Mouse (Mus musculus) midbrain, embryonic 14.5 days (tissue): ENCODE data around the gene Bcl2. TPM values are rescaled to one million over a fixed set of nuclear protein-coding genes. Genes with fewer than 3 reads are reported as not detected.

ENCODE experiments used
- ATAC-seq: fragments of 200-750 bp; cut with Nextera tagmentation; 2 replicates; pipeline ENCODE4 v1.8.0; 2017; ENCODE audit warnings: moderate number of reproducible peaks, moderate library complexity; ENCODE audit not compliant: low FRiP score, low TSS enrichment
- DNase-seq: peaks from one replicate; pipeline ENCODE4 v3.0.0-alpha.2; 2015
- H3K27ac ChIP-seq: fragments of 300-500 bp; sonication (generic); replicated peaks from 2 replicates; pipeline ENCODE4 v1.5.1; 2014; ENCODE audit warnings: mild to moderate bottlenecking, low read depth, low read length, moderate library complexity
- H3K27me3 ChIP-seq: fragments of 300-500 bp; sonication (generic); 2 replicates; pipeline ENCODE4 v1.6.1; 2014; ENCODE audit warnings: low read length, control low read depth, mixed read lengths; ENCODE audit not compliant: control insufficient read depth, insufficient read depth
- H3K36me3 ChIP-seq: fragments of 300-500 bp; sonication (generic); 2 replicates; pipeline ENCODE4 v1.6.1; 2014; ENCODE audit warnings: low read length, control low read depth; ENCODE audit not compliant: control insufficient read depth, insufficient read depth
- H3K4me1 ChIP-seq: fragments of 300-500 bp; sonication (generic); 2 replicates; pipeline ENCODE4 v1.6.1; 2014; ENCODE audit warnings: mild to moderate bottlenecking, antibody characterized with exemption, low read length, control low read depth; ENCODE audit not compliant: control insufficient read depth, insufficient read depth
- H3K4me2 ChIP-seq: fragments of 300-500 bp; sonication (generic); 2 replicates; pipeline ENCODE4 v1.6.1; 2014; ENCODE audit warnings: mild to moderate bottlenecking, low read length, moderate library complexity
- H3K4me3 ChIP-seq: fragments of 300-500 bp; sonication (generic); replicated peaks from 2 replicates; pipeline ENCODE4 v1.5.1; 2014; ENCODE audit warnings: low read depth, low read length
- H3K9ac ChIP-seq: fragments of 300-500 bp; sonication (generic); replicated peaks from 2 replicates; pipeline ENCODE4 v1.6.1; 2014; ENCODE audit warnings: mild to moderate bottlenecking, low read length, moderate library complexity
- H3K9me3 ChIP-seq: fragments of 300-500 bp; sonication (generic); 2 replicates; pipeline ENCODE4 v1.6.1; 2016; ENCODE audit warnings: low read length, control low read depth, mixed read lengths; ENCODE audit not compliant: control insufficient read depth
- WGBS: fragments of 180-500 bp; shearing (Covaris S2); extraction: QIAGEN DNeasy Blood & Tissue Kit; methylation state at CpG from one replicate; pipeline ENCODE4 v1.1.7; 2014; 5-methylcytosine and 5-hydroxymethylcytosine counted together
- polyA plus RNA-seq: library from polyadenylated mRNA; unstranded; fragments of >200 nt; fragmentation: Nextera tagmentation; extraction: Ambion mirVana; gene quantifications from 2 replicates; pipeline ENCODE4 v1.2.1, GENCODE M21; 2014

Gene Bcl2
- polyA plus RNA-seq, 1 experiment from 2014 or later = 10.7 TPM

- no peak overlapping the region for H3K27ac ChIP-seq
- no peak overlapping the region for H3K4me3 ChIP-seq
- no peaks in the 10 kb centered on the region for H3K27me3 ChIP-seq
- no peaks in the 10 kb centered on the region for H3K36me3 ChIP-seq
- 0 out of 2 replicates have a peak, but pooled peaks cover 6% of the 10 kb centered on the region for H3K4me1 ChIP-seq
- ATAC-seq = no peak
- DNase-seq = no peak
- no peaks in the 10 kb centered on the region for H3K9me3 ChIP-seq
- WGBS = 56% methylated on average over 3 of the region's 3 CpGs
- no peak overlapping the region for H3K9ac ChIP-seq
- H3K4me2 ChIP-seq = no peak overlapping the region
These were observed 10.9 kb downstream of the Bcl2 start for GRCm38 (mm10) chr1:106703183-106703582.

- Histone ChIP-seq H3K9ac (no peak overlapping the region), H3K4me2 (no peak overlapping the region), H3K4me1 (0 out of 2 replicates have a peak, but pooled peaks cover 6% of the 10 kb centered on the region), H3K27ac (no peak overlapping the region), H3K4me3 (no peak overlapping the region), H3K9me3 (no peaks in the 10 kb centered on the region), H3K36me3 (no peaks in the 10 kb centered on the region), H3K27me3 (no peaks in the 10 kb centered on the region)
- WGBS = 52% methylated on average over 4 of the region's 4 CpGs
- DNase-seq (peak; percentile 58), ATAC-seq (peak; percentile 46; the same call in 1 of the 2 replicates)
These were observed 11.5 kb downstream of the Bcl2 start for GRCm38 (mm10) chr1:106702471-106703175.

DNA sequence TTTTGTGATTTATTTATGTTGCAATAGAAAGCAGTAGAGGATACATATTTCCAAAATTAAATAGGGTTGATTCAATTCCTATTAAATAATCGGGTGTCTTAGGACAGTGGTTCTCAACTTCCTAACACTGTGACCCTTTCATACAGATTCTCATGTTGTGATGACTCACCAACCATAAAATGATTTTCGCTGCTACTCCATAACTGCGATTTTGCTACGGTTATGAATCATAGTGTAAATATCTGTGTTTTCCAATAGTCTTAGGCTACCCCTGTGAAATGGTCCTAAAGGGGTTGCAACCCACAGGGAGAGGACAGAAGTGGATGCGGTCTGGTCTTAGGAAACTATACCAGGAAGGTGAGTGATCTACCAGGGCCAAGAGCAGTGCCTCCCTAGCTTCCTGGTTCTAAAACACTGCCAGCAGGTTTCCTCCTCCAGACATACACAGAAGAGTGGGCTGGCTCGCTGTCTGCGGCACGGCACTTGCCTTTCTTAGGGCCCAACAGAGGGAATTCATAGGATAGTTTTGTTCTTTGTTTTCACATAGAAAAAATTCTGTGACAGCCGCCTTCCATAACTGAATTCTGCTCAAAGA is 13.5 kb downstream of the Bcl2 start:
- ATAC-seq = no peak
- Histone ChIP-seq H3K36me3 (no peaks in the 10 kb centered on the region), H3K27me3 (no peaks in the 10 kb centered on the region), H3K4me1 (0 out of 2 replicates have a peak, but pooled peaks cover 6% of the 10 kb centered on the region), H3K4me3 (no peak overlapping the region), H3K27ac (no peak overlapping the region), H3K9ac (no peak overlapping the region), H3K4me2 (no peak overlapping the region), H3K9me3 (no peaks in the 10 kb centered on the region)
- WGBS = 91% methylated on average over 9 of the region's 9 CpGs
- no peak for DNase-seq

GRCm38 (mm10) chr1:106696472-106696871 is 17.6 kb downstream of the Bcl2 start:
- Histone ChIP-seq H3K9ac (no peak overlapping the region), H3K4me2 (no peak overlapping the region), H3K27ac (no peak overlapping the region), H3K9me3 (no peaks in the 10 kb centered on the region), H3K4me3 (no peak overlapping the region), H3K4me1 (no peaks in the 10 kb centered on the region), H3K27me3 (no peaks in the 10 kb centered on the region), H3K36me3 (no peaks in the 10 kb centered on the region)
- DNase-seq (no peak), ATAC-seq (no peak)
- WGBS = 74% methylated on average over 5 of the region's 5 CpGs

DNA sequence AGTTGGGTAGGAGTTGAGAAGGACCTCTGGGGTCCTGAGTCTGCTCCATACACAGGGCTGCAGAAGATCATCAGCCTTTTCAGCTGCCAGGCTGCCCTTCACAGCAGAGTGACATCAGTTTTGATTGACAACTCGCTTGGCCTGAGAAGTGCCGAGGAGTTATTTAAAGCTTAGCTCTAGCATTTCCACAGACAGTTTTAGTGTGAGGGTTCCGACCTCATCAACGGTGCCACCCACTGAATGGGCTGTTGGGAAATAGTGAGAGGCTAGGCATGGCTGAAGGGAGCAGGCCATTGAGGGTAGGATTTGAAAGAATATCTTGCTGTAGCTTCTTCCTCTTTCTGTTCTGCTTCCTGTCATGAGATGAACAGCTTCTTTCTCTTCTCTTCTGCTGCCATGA is 18.4 kb downstream of the Bcl2 start:
- Histone ChIP-seq H3K27ac (no peak overlapping the region), H3K36me3 (no peaks in the 10 kb centered on the region), H3K9ac (no peak overlapping the region), H3K27me3 (no peaks in the 10 kb centered on the region), H3K4me3 (no peak overlapping the region), H3K4me1 (no peaks in the 10 kb centered on the region), H3K4me2 (no peak overlapping the region), H3K9me3 (no peaks in the 10 kb centered on the region)
- ATAC-seq (no peak), DNase-seq (no peak)
- 86% methylated on average over 4 of the region's 4 CpGs for WGBS

GRCm38 (mm10) chr1:106694316-106694715 is 19.8 kb downstream of the Bcl2 start:
- no peak for ATAC-seq
- 94% methylated on average over 6 of the region's 6 CpGs for WGBS
- DNase-seq = no peak

GRCm38 (mm10) chr1:106692599-106692998 is 21.5 kb downstream of the Bcl2 start:
- no peaks in the 10 kb centered on the region for H3K36me3 ChIP-seq
- H3K27ac ChIP-seq = no peak overlapping the region
- DNase-seq (no peak), ATAC-seq (no peak)
- H3K4me2 ChIP-seq = no peak overlapping the region
- no peak overlapping the region for H3K9ac ChIP-seq
- no peaks in the 10 kb centered on the region for H3K9me3 ChIP-seq
- H3K27me3 ChIP-seq = no peaks in the 10 kb centered on the region
- no peaks in the 10 kb centered on the region for H3K4me1 ChIP-seq
- no peak overlapping the region for H3K4me3 ChIP-seq

More at GRCm38 (mm10) chr1:106694316-106694715, 19.8 kb downstream of the Bcl2 start:
- Histone ChIP-seq H3K4me2 (no peak overlapping the region), H3K36me3 (no peaks in the 10 kb centered on the region), H3K27me3 (no peaks in the 10 kb centered on the region), H3K9me3 (no peaks in the 10 kb centered on the region), H3K4me1 (no peaks in the 10 kb centered on the region), H3K27ac (no peak overlapping the region), H3K9ac (no peak overlapping the region), H3K4me3 (no peak overlapping the region)

DNA sequence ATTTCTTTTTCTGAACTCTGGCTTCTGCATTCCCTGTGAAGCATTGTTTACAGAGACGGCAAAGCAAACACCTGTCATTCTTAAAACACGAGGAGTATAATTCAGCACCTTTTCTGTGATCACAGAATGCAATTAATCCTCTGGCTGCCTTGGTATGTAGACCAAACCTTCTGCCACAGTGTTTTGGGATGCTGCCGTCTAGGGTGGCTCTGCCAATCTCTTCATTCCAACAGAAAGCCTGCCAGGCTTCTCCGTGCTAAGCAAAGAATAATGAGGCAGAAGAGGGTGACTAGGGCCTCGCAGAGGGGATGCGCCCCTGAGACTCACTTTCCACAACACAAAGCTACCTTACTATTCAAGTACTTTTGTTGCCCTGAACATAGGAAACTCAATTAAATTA is 23.2 kb downstream of the Bcl2 start:
- no peak for DNase-seq
- Histone ChIP-seq H3K4me2 (no peak overlapping the region), H3K9me3 (no peaks in the 10 kb centered on the region), H3K27me3 (no peaks in the 10 kb centered on the region), H3K9ac (no peak overlapping the region), H3K36me3 (no peaks in the 10 kb centered on the region), H3K4me1 (no peaks in the 10 kb centered on the region), H3K27ac (no peak overlapping the region), H3K4me3 (no peak overlapping the region)
- WGBS = 78% methylated on average over 6 of the region's 6 CpGs
- ATAC-seq = no peak

DNA sequence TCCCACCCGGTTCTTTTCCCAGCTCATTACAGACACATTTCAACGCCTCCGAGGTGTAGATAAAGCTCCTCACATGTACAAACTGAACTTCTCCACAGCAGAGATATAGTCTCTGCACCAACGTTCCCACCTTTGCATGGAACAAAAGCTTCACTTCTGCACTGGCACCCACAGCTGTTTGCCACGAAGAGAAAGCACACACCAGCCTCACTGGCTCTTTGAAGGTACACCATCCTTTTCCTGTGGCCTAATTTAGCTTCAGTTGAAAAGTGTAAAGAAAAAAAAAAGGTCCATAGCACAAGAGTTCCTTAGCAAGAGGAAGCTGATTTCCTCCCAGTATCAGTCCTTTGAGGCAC is 25.9 kb downstream of the Bcl2 start:
- Histone ChIP-seq H3K27me3 (no peaks in the 10 kb centered on the region), H3K36me3 (no peaks in the 10 kb centered on the region), H3K4me1 (no peaks in the 10 kb centered on the region), H3K4me2 (no peak overlapping the region), H3K27ac (no peak overlapping the region), H3K4me3 (no peak overlapping the region), H3K9me3 (no peaks in the 10 kb centered on the region), H3K9ac (no peak overlapping the region)
- no peak for DNase-seq
- 84% methylated on average over 5 of the region's 5 CpGs for WGBS
- no peak for ATAC-seq
